In the genomic region with DNA sequence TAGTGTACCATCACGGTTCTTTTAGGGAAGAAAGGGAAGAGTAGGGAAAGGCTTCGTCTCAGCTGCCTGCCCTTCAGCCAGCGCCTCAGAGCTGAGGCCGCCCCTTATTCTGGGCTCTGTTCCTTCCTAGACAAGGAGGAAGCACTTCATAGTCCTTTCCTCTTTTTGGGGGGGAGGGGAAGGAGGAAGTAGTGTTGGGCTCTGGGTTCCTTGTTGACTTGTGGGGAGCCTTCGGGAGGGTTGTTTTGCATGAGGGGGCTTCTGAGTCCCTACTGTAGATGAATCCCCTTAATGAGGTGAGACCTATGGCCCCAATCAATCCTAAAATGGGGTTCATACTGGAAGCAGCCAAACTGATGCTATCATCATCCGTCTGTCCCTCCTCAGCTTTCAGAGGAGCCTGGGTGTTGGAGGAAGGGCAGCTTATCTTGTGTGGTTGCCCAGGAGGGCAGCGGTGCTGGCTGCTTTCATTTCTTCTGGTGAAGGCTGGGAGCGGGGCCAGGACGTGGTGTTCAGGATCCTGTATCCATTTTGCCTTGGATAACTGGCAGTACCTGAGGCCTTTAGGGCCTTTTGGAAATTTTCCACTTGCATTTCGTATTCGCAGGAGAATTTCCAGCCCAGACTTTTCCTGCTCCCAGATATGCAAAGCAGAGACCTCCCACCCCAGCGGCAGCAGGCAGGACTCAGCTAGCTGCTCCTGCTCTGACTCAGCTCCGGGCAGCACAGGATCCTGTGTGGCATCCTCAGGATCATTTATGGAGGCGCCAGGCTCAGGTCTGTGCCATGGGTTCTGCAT, we compare ENCODE assay signal across 7 mouse cellular contexts. TPM values are rescaled to one million over a fixed set of nuclear protein-coding genes. Genes with fewer than 3 reads are reported as not detected.
DNase-seq lines count a peak whose midpoint lies in the region; ATAC-seq and TF ChIP-seq lines count a peak whose summit lies in the region.

No protein-coding gene starts in this region.

- peak; percentile 48 for ATAC-seq in erythroblast, adult 5-6 weeks (replicated peaks; ENCODE audit: low FRiP score, poor library complexity, severe bottlenecking)
- 0 out of 2 replicates have a peak, but pooled peaks have one; percentile 46 for ATAC-seq in heart, embryonic 16.5 days (replicated peaks; ENCODE audit: extremely low read depth, insufficient read depth, low FRiP score)
- peak; percentile 56 for ATAC-seq in lung, embryonic 16.5 days (ENCODE audit: low read depth)

- H3K27me3 ChIP-seq in heart, embryonic 16.5 days (ENCODE audit: control insufficient read depth, insufficient read depth, low read length) = no peaks in the 10 kb centered on the region
- no peaks in the 10 kb centered on the region; the same call in 1 of the 2 replicates for H3K27me3 ChIP-seq in lung, embryonic 16.5 days (ENCODE audit: control insufficient read depth, insufficient read depth, low read depth, low read length)

- peak overlapping the region; percentile 52 for H3K9ac ChIP-seq in heart, embryonic 16.5 days (ENCODE audit: low read length)
- no peak overlapping the region for H3K9ac ChIP-seq in lung, embryonic 16.5 days (ENCODE audit: low read length)

- H3K4me1 ChIP-seq in heart, embryonic 16.5 days (ENCODE audit: control insufficient read depth, insufficient read depth, low read length) = peaks cover 35% of the 10 kb centered on the region
- H3K4me1 ChIP-seq in lung, embryonic 16.5 days (replicated peaks; ENCODE audit: control insufficient read depth, insufficient read depth, low read length) = peaks cover 10% of the 10 kb centered on the region

- 22% methylated on average over 14 of the region's 14 CpGs for WGBS in heart, embryonic 16.5 days
- WGBS in lung, embryonic 16.5 days = 23% methylated on average over 14 of the region's 14 CpGs

- H3K4me2 ChIP-seq in heart, embryonic 16.5 days (ENCODE audit: low read depth, low read length) = peak overlapping the region; percentile 55
- H3K4me2 ChIP-seq in lung, embryonic 16.5 days (ENCODE audit: low read depth, low read length) = no peak overlapping the region; the same call in 1 of the 2 replicates

- peak overlapping the region; percentile 71 for H3K27ac ChIP-seq in heart, embryonic 16.5 days (ENCODE audit: low read length)
- H3K27ac ChIP-seq in layer of hippocampus, adult 2 months = peak overlapping the region; percentile 93
- no peak overlapping the region for H3K27ac ChIP-seq in lung, embryonic 16.5 days (ENCODE audit: low read length)

- H3K4me3 ChIP-seq in heart, embryonic 16.5 days (ENCODE audit: low read length) = peak overlapping the region; percentile 31
- H3K4me3 ChIP-seq in layer of hippocampus, adult 2 months = peak overlapping the region; percentile 48
- H3K4me3 ChIP-seq in lung, embryonic 16.5 days (ENCODE audit: low read length) = no peak overlapping the region

- no peaks in the 10 kb centered on the region for H3K9me3 ChIP-seq in heart, embryonic 16.5 days (replicated peaks; ENCODE audit: control insufficient read depth, low read length)
- H3K9me3 ChIP-seq in lung, embryonic 16.5 days (ENCODE audit: control insufficient read depth, low read length) = no peaks in the 10 kb centered on the region

- no peaks in the 10 kb centered on the region for H3K36me3 ChIP-seq in heart, embryonic 16.5 days (ENCODE audit: control insufficient read depth, insufficient read depth)
- H3K36me3 ChIP-seq in lung, embryonic 16.5 days (ENCODE audit: control insufficient read depth, insufficient read depth, low read length) = no peaks in the 10 kb centered on the region

- TF ChIP-seq CTCF in layer of hippocampus, adult 2 months (conservative IDR thresholded peaks at IDR 0.05) = no peak

- DNase-seq in MEL-GATA-1-ER (ENCODE audit: extremely low read depth, low read depth) = peak; percentile 88
- peak; percentile 76 for DNase-seq in adrenal gland, postnatal 10 days
- DNase-seq in layer of hippocampus, adult 2 months (ENCODE audit: low spot score in 2 of 2) = peak in 1 of 2 experiments; percentile 22
- DNase-seq in spleen, adult 18-20 months = peak; percentile 28 to 37

RNA-seq across cellular contexts. Expression of gene Ampd3, which starts 5.4 kb away (rescaled TPM):
- total RNA-seq in adrenal gland, postnatal 10 days (2021) = 10 to 100 TPM; 16.7 to 22.7 TPM
- 50.7 and 52.0 TPM in 2 replicates for total RNA-seq in erythroblast, adult 5-6 weeks (2015; ENCODE audit: low replicate concordance)
- total RNA-seq in erythroblast, adult 5-6 weeks (2017; ENCODE audit: low replicate concordance) = 53.8 and 57.6 TPM in 2 replicates
- 10.2 and 11.1 TPM in 2 replicates for polyA plus RNA-seq in heart, embryonic 16.5 days (2015; fragmentation: Nextera tagmentation; extraction: Ambion mirVana)
- total RNA-seq in layer of hippocampus, adult 2 months (2021) = 10 to 100 TPM; 20.8 to 25.1 TPM
- polyA plus RNA-seq in lung, embryonic 16.5 days (2015; fragmentation: Nextera tagmentation; extraction: Ambion mirVana) = 2.7 and 3.0 TPM in 2 replicates
